In the genomic region with DNA sequence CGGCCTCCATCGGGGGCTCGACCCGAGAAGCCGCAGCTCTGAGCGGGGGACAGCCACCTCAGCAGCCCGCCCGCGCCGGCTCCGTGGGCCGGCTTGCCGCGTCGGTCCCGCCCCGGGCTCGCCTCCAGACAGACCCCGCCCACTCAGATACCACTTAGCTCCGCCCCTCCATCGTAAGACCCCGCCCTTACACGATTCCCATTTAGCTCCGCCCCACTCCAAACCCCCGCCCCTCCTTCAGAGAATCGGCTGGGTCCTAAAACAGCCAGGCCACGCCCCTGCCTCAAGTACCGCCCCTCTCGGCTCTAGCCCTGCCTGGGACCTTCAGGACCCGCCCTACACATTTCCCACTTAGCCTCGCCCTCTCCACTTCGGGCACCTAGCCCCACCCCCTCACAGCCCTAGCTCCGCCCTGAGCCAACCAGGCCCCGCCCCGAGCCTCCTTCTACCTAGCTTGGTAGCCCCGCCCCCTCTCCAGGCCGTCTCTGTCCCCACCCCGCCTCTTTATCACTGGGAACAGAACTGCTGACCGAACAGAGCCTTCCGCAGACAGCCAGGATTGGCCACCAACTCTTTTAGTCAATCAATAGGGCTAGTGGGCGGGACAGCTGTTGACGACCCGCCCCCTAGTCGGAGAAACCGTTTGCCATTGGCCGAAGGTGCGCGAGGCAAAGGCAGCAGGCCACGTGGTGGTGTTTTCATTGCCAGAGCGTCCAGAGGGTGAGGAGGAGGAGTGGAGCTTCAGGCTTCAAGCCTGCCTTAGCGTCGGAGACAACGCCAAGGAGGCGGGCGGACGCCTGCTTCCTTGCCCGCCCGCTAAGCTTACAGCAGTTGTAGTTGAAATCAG, we compare ENCODE assay signal across 8 mouse cellular contexts. TPM values are rescaled to one million over a fixed set of nuclear protein-coding genes. Genes with fewer than 3 reads are reported as not detected.
DNase-seq lines count a peak whose midpoint lies in the region; ATAC-seq and TF ChIP-seq lines count a peak whose summit lies in the region.

A gene (minus strand): TSS at position 665 of the 847 bp plus-strand sequence.

- peak; percentile 99 for DNase-seq in 3T3-L1 (ENCODE audit: low read depth, low spot score)
- peak; percentile 99 for DNase-seq in adrenal gland, postnatal 4 days (ENCODE audit: low spot score in 2 of 2)
- DNase-seq in embryonic facial prominence, embryonic 14.5 days (ENCODE audit: low spot score): peak; percentile 99
- peak; percentile 99 for DNase-seq in heart, adult 2 months
- DNase-seq in kidney, adult 8-10 months: peak; percentile 99 to 100
- DNase-seq in spleen, postnatal 10 days (ENCODE audit: low spot score in 2 of 2): peak; percentile 99 to 100

- H3K36me3 ChIP-seq in embryonic facial prominence, embryonic 14.5 days (ENCODE audit: control insufficient read depth, insufficient read depth, low read length): no peaks in the 10 kb centered on the region
- peaks cover 2% of the 10 kb centered on the region for H3K36me3 ChIP-seq in heart, adult 2 months (ENCODE audit: control insufficient read depth, insufficient read depth, low read length)
- no peaks in the 10 kb centered on the region for H3K36me3 ChIP-seq in limb, embryonic 13.5 days
- H3K36me3 ChIP-seq in midbrain, embryonic 16.5 days (ENCODE audit: control insufficient read depth, insufficient read depth, low read length): no peaks in the 10 kb centered on the region

- TF ChIP-seq POLR2A in heart, adult 2 months (IDR thresholded peaks at IDR 0.05; ENCODE audit: insufficient read depth, low read depth, low read length): peak; percentile 88

- TF ChIP-seq CTCF in heart, adult 2 months (IDR thresholded peaks at IDR 0.05): no peak

- TF ChIP-seq EP300 in heart, adult 2 months (IDR thresholded peaks at IDR 0.05; ENCODE audit: insufficient read depth, low read depth, low read length): peak; percentile 64; the same call in 1 of the 2 replicates

- H3K9ac ChIP-seq in embryonic facial prominence, embryonic 14.5 days (ENCODE audit: low read depth, low read length): peak within 1 kb of the TSS; percentile 82
- H3K9ac ChIP-seq in heart, adult 2 months (ENCODE audit: low read depth, low read length): peak within 1 kb of the TSS; percentile 94
- H3K9ac ChIP-seq in limb, embryonic 13.5 days: peak within 1 kb of the TSS; percentile 81
- peak within 1 kb of the TSS; percentile 73 for H3K9ac ChIP-seq in midbrain, embryonic 16.5 days (ENCODE audit: low read depth, low read length)

- ATAC-seq in embryonic facial prominence, embryonic 14.5 days (ENCODE audit: low read depth): peak; percentile 95
- ATAC-seq in limb, embryonic 13.5 days (ENCODE audit: low FRiP score, low read depth): peak; percentile 97
- ATAC-seq in midbrain, embryonic 16.5 days: peak; percentile 97

- H3K4me1 ChIP-seq in embryonic facial prominence, embryonic 14.5 days (ENCODE audit: control insufficient read depth, insufficient read depth, low read length): peaks cover 11% of the 10 kb centered on the region
- H3K4me1 ChIP-seq in heart, adult 2 months (ENCODE audit: control insufficient read depth, insufficient read depth, low read length): peaks cover 3% of the 10 kb centered on the region; the same call in 1 of the 2 replicates
- H3K4me1 ChIP-seq in limb, embryonic 13.5 days: peaks cover 29% of the 10 kb centered on the region
- peaks cover 16% of the 10 kb centered on the region for H3K4me1 ChIP-seq in midbrain, embryonic 16.5 days (ENCODE audit: control insufficient read depth, insufficient read depth, low read length)

- peaks cover 2% of the 10 kb centered on the region; the same call in 1 of the 2 replicates for H3K79me2 ChIP-seq in heart, adult 2 months (replicated peaks; ENCODE audit: control insufficient read depth, insufficient read depth, low read length)

- peak within 1 kb of the TSS; percentile 64 for H3K4me2 ChIP-seq in embryonic facial prominence, embryonic 14.5 days (ENCODE audit: low read depth, low read length)
- H3K4me2 ChIP-seq in limb, embryonic 13.5 days (replicated peaks): peak within 1 kb of the TSS; percentile 76
- H3K4me2 ChIP-seq in midbrain, embryonic 16.5 days (ENCODE audit: low read length): peak within 1 kb of the TSS; percentile 88

- no peaks in the 10 kb centered on the region for H3K27me3 ChIP-seq in embryonic facial prominence, embryonic 14.5 days (replicated peaks; ENCODE audit: control insufficient read depth, insufficient read depth, low read length)
- no peaks in the 10 kb centered on the region for H3K27me3 ChIP-seq in heart, adult 2 months (ENCODE audit: control insufficient read depth, insufficient read depth, low read length)
- H3K27me3 ChIP-seq in limb, embryonic 13.5 days: no peaks in the 10 kb centered on the region
- no peaks in the 10 kb centered on the region for H3K27me3 ChIP-seq in midbrain, embryonic 16.5 days (ENCODE audit: control insufficient read depth, insufficient read depth, low read depth, low read length)

- no peaks in the 10 kb centered on the region for H3K9me3 ChIP-seq in embryonic facial prominence, embryonic 14.5 days (ENCODE audit: control insufficient read depth, low read length)
- H3K9me3 ChIP-seq in limb, embryonic 13.5 days: no peaks in the 10 kb centered on the region
- H3K9me3 ChIP-seq in midbrain, embryonic 16.5 days (replicated peaks; ENCODE audit: control insufficient read depth, low read length, poor library complexity, severe bottlenecking): no peaks in the 10 kb centered on the region

- intact Hi-C loops in heart, adult 2 months (cut with DNase I): loop anchor here (2.0 to 5.0 kb wide), 3 partner anchors 41 to 294 kb away; a partner anchor contains a TSS

- H3K4me3 ChIP-seq in embryonic facial prominence, embryonic 14.5 days (ENCODE audit: low read depth, low read length): peak within 1 kb of the TSS; percentile 80
- H3K4me3 ChIP-seq in heart, adult 2 months: peak within 1 kb of the TSS; percentile 99
- H3K4me3 ChIP-seq in limb, embryonic 13.5 days: peak within 1 kb of the TSS; percentile 79
- peak within 1 kb of the TSS; percentile 68 for H3K4me3 ChIP-seq in midbrain, embryonic 16.5 days (ENCODE audit: low read depth, low read length)

- peak within 1 kb of the TSS; percentile 87 for H3K27ac ChIP-seq in embryonic facial prominence, embryonic 14.5 days (replicated peaks; ENCODE audit: low read depth, low read length)
- H3K27ac ChIP-seq in heart, adult 2 months: peak within 1 kb of the TSS; percentile 99
- peak within 1 kb of the TSS; percentile 75; the same call in 1 of the 2 replicates for H3K27ac ChIP-seq in limb, embryonic 13.5 days
- H3K27ac ChIP-seq in midbrain, embryonic 16.5 days (ENCODE audit: low read length): peak within 1 kb of the TSS; percentile 73

- WGBS in embryonic facial prominence, embryonic 14.5 days: 0% methylated on average over 35 of the region's 58 CpGs
- WGBS in heart, adult 2 months: under 1% methylated on average over 58 of the region's 58 CpGs
- WGBS in limb, embryonic 13.5 days: under 1% methylated on average over 58 of the region's 58 CpGs
- WGBS in midbrain, embryonic 16.5 days: under 1% methylated on average over 48 of the region's 58 CpGs

RNA-seq across cellular contexts. Expression of the gene that starts here (rescaled TPM):
- 10 to 100 TPM; 51.9 to 53.1 TPM for total RNA-seq in adrenal gland, postnatal 4 days (2021)
- 36.1 and 37.8 TPM in 2 replicates for polyA plus RNA-seq in embryonic facial prominence, embryonic 14.5 days (2014; fragmentation: Nextera tagmentation; extraction: Ambion mirVana)
- total RNA-seq in heart, adult 2 months (2021): 100 to 1,000 TPM in 1 of 2 experiments, 10 to 100 TPM in 1; 92.3 to 110 TPM
- 74.6 and 85.7 TPM in 2 replicates for polyA plus RNA-seq in heart, adult 2 months (2012; rRNA removed)
- polyA plus RNA-seq in limb, embryonic 13.5 days (2015; fragmentation: Nextera tagmentation; extraction: Ambion mirVana): 51.0 and 52.7 TPM in 2 replicates
- polyA plus RNA-seq in midbrain, embryonic 16.5 days (2015; fragmentation: Nextera tagmentation; extraction: Ambion mirVana): 14.3 and 15.6 TPM in 2 replicates

Comparison
In these comparisons a context has a peak if more than half of its experiments do, and no peak if none do; other contexts are left out.
1. Peak in every context shown above with its lines: DNase-seq, ATAC-seq, H3K4me3 ChIP-seq and H3K27ac ChIP-seq.